Mouse (Mus musculus) embryonic facial prominence, embryonic 11.5 days (tissue): Measurements from ENCODE around the gene Fxr2. TPM values are rescaled to one million over a fixed set of nuclear protein-coding genes. Genes with fewer than 3 reads are reported as not detected.

ENCODE experiments used
- ATAC-seq: fragments of 200-750 bp; cut with Nextera tagmentation; replicated peaks from 2 replicates; pipeline ENCODE4 v1.8.0; 2017; ENCODE audit warnings: low read depth; ENCODE audit not compliant: insufficient number of reproducible peaks, low FRiP score, low TSS enrichment
- DNase-seq: peaks from one replicate; pipeline ENCODE4 v3.0.0-alpha.2; 2015; ENCODE audit warnings: low spot score
- H3K27ac ChIP-seq: fragments of 300-500 bp; sonication (generic); replicated peaks from 2 replicates; pipeline ENCODE4 v1.5.1; 2014; ENCODE audit warnings: mild to moderate bottlenecking, low read depth, low read length, control low read depth
- H3K27me3 ChIP-seq: fragments of 300-500 bp; sonication (generic); 2 replicates; pipeline ENCODE4 v1.6.1; 2014; ENCODE audit warnings: mild to moderate bottlenecking, low read length, moderate library complexity, mixed read lengths; ENCODE audit not compliant: control insufficient read depth, insufficient read depth
- H3K36me3 ChIP-seq: fragments of 300-500 bp; sonication (generic); replicated peaks from 2 replicates; pipeline ENCODE4 v1.6.1; 2014; ENCODE audit warnings: low read depth, mild to moderate bottlenecking, low read length, moderate library complexity, mixed read lengths; ENCODE audit not compliant: control insufficient read depth, insufficient read depth
- H3K4me1 ChIP-seq: fragments of 300-500 bp; sonication (generic); 2 replicates; pipeline ENCODE4 v1.6.1; 2014; ENCODE audit warnings: low read length, mixed read lengths; ENCODE audit not compliant: control insufficient read depth, insufficient read depth
- H3K4me2 ChIP-seq: fragments of 300-500 bp; sonication (generic); 2 replicates; pipeline ENCODE4 v1.6.1; 2014; ENCODE audit warnings: low read depth, mild to moderate bottlenecking, control low read depth, low read length, moderate library complexity
- H3K4me3 ChIP-seq: fragments of 300-500 bp; sonication (generic); 2 replicates; pipeline ENCODE4 v1.5.1; 2014; ENCODE audit warnings: low read depth, low read length, control low read depth
- H3K9ac ChIP-seq: fragments of 300-500 bp; sonication (generic); replicated peaks from 2 replicates; pipeline ENCODE4 v1.6.1; 2014; ENCODE audit warnings: mild to moderate bottlenecking, control low read depth, low read length
- H3K9me3 ChIP-seq: fragments of 300-500 bp; sonication (generic); replicated peaks from 2 replicates; pipeline ENCODE4 v1.6.1; 2016; ENCODE audit warnings: mild to moderate bottlenecking, low read length, inconsistent platforms, mixed read lengths; ENCODE audit not compliant: control insufficient read depth
- WGBS: fragments of 180-500 bp; shearing (Covaris S2); extraction: QIAGEN DNeasy Blood & Tissue Kit; methylation state at CpG from one replicate; pipeline ENCODE4 v1.1.7; 2014; 5-methylcytosine and 5-hydroxymethylcytosine counted together
- polyA plus RNA-seq: library from polyadenylated mRNA; unstranded; fragments of >200 nt; fragmentation: Nextera tagmentation; extraction: Ambion mirVana; gene quantifications from 2 replicates; pipeline ENCODE4 v1.2.1, GENCODE M21; 2014

Gene Fxr2
- polyA plus RNA-seq, 1 experiment from 2014 or later: 24.3 TPM

DNA sequence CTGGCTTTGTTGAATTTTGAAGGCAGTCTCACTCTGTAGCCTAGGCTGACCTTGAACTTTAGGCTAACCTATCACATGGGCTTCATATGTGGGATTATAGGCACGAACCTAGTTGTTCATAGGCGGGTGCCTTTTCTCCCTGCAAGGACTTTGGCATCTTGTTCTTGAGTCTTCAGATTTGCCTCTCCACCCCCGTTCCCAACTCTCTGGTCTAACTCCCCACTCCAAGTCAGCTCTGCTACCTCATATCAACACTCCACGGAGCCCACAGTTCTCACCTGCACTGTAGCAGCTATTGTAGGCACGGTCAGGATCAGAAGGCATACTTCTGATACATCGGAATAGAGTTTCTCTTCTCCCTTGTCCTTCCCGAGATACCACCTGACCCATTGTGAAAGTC, 50.8 kb downstream of the Fxr2 start:
- no peak overlapping the region for H3K4me3 ChIP-seq
- ATAC-seq: no peak
- H3K4me1 ChIP-seq: no peaks in the 10 kb centered on the region; the same call in 1 of the 2 replicates
- no peak overlapping the region for H3K4me2 ChIP-seq
- WGBS: 83% methylated on average over 7 of the region's 7 CpGs
- no peaks in the 10 kb centered on the region for H3K36me3 ChIP-seq
- DNase-seq: no peak
- no peaks in the 10 kb centered on the region for H3K27me3 ChIP-seq
- no peak overlapping the region for H3K27ac ChIP-seq
- H3K9ac ChIP-seq: no peak overlapping the region
- H3K9me3 ChIP-seq: no peaks in the 10 kb centered on the region

DNA sequence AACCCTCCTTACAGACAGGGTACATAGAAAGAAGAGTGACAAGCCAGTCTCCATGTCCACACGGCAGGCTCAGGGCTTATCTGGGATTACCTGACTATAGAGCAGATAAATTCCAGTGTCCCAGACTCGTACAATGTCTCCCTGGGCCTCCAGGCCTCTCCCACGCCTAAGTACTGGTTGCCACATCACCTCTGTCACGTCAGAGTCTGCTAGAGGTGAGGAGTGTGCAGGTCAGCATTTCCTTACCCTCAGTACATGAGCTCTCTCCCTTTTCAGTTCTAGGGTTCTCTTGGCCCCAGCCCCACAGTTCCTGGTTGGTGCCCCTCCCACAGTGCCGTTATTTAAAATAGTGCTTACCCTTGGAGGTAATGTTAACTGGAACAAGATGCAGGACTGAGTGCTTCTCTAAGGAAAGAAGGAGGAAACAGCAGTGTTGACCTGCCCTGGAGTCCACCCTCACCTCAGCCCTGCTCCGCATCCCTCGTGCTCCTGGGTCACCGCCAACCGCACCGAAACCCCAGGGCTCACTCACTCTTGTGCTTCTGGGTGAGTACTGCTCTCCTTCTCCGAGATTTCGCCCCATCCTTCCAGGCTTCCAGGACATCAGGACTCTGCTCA, 51.4 kb downstream of the Fxr2 start:
- ATAC-seq: no peak
- Histone ChIP-seq H3K4me2 (no peak overlapping the region), H3K9me3 (no peaks in the 10 kb centered on the region), H3K4me3 (no peak overlapping the region), H3K36me3 (no peaks in the 10 kb centered on the region), H3K27me3 (no peaks in the 10 kb centered on the region), H3K9ac (no peak overlapping the region), H3K27ac (no peak overlapping the region), H3K4me1 (no peaks in the 10 kb centered on the region; the same call in 1 of the 2 replicates)
- DNase-seq: no peak
- 75% methylated on average over 12 of the region's 12 CpGs for WGBS

DNA sequence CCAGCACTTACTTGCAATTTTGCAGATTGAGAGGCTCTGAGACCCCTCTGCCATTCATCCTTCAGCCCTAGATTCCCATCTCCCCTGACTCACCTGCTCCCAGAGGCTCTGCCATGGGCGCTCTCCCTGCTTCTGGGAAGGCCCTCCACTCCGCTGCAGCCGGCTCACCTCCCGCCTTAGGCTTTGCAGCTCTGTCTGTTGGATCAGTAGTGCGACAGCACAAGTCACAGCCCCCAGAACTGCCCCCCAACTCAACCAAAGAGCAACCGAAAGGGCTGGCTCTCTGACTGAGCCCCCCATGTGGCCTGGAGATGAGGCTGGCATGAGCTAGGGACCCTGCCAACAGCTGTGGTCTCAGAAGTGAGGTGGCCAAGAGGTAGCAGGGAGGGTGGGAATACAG, 52.1 kb downstream of the Fxr2 start:
- ATAC-seq: no peak
- H3K4me3 ChIP-seq: no peak overlapping the region
- WGBS: 80% methylated on average over 6 of the region's 6 CpGs
- no peaks in the 10 kb centered on the region; the same call in 1 of the 2 replicates for H3K4me1 ChIP-seq
- no peak for DNase-seq
- no peak overlapping the region for H3K4me2 ChIP-seq
- no peaks in the 10 kb centered on the region for H3K27me3 ChIP-seq
- no peaks in the 10 kb centered on the region for H3K36me3 ChIP-seq
- H3K9me3 ChIP-seq: no peaks in the 10 kb centered on the region
- H3K9ac ChIP-seq: no peak overlapping the region
- H3K27ac ChIP-seq: no peak overlapping the region

DNA sequence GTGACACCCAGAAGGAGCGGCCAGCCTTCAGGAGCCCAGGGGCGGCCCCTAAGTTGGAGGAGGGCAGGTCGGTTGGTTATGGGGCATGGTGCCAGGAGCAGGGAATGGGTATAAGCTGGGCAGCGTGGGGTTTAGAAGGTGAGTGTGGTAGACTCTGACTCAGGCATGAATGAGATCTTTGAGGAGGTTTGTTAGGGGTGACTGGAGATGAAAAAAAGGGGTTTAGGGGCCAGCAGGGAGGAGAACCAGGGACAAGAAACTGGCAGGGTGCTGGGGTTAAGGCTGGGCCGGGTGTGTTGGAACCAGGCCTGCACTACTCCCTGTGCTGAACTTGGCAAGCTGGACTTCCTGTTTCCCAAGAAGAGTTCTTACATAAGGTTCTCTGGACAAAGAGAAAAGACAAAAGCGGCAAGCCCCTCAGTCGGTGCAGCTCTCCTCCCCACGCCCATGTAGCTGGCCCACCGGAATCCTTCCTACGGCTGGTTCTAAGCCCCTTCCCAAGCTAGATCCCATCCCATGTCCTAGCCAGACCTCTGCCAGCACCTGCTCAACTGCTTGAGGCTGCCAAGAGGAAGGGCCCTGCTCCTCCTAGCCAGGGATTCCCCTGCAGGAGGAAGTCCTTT, 52.8 kb downstream of the Fxr2 start, which contains the start of gene Tnfsf13:
Gene Tnfsf13 (minus strand): TSS at position 259 of the 623 bp plus-strand sequence.
- Histone ChIP-seq H3K9ac (0 out of 2 replicates have a peak within 1 kb of the TSS, but pooled peaks have one; percentile 14), H3K27ac (no peak within 1 kb of the TSS), H3K27me3 (no peaks in the 10 kb centered on the region), H3K9me3 (no peaks in the 10 kb centered on the region), H3K4me1 (no peaks in the 10 kb centered on the region), H3K4me2 (no peak within 1 kb of the TSS), H3K4me3 (no peak within 1 kb of the TSS), H3K36me3 (no peaks in the 10 kb centered on the region)
- no peak for DNase-seq
- ATAC-seq: no peak
- 74% methylated on average over 10 of the region's 10 CpGs for WGBS

DNA sequence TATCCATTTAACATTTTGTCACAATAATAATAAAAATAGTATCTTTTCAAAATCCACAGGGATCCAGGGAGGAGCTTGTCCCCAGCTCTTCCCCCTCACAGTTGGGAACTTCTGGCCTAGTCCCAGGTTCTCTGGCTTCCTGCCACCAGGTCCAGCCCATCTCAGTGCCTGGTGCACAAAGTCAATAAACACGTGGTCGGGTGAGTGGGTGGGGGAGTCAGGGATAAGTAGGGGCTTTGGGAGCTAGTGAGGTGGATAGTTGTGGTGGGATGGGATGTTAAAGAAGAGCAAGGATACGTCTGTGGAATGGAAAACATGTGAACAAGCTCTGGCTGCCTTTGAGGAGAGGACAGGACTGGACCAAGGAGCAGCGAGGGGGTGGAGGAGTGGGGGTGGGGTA, 53.6 kb downstream of the Fxr2 start:
- no peak overlapping the region for H3K4me2 ChIP-seq
- 18% methylated on average over 4 of the region's 4 CpGs for WGBS
- no peak overlapping the region for H3K27ac ChIP-seq
- H3K4me3 ChIP-seq: no peak overlapping the region
- H3K27me3 ChIP-seq: no peaks in the 10 kb centered on the region
- no peaks in the 10 kb centered on the region for H3K9me3 ChIP-seq
- ATAC-seq: no peak
- H3K36me3 ChIP-seq: no peaks in the 10 kb centered on the region
- no peak overlapping the region for H3K9ac ChIP-seq
- no peaks in the 10 kb centered on the region for H3K4me1 ChIP-seq
- no peak for DNase-seq

DNA sequence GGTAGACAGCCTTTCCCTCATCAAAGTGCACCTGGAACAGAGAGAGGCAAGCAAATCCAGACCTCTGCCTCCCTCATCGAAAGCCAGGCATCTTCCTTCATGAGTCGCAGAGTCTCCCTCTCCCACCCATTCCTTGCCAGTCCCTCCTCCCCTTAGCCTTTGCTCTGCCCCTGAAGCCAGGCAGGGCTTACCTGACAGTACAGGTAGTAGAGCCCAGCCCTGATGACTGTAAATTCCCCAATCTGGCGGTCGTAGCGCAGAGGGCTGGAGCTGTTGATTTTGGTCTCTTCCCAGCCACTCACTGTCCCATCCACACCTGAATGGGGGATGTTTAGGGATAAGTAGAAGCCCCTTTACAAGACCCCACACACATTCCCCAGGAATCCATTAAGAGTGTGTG, 54.3 kb downstream of the Fxr2 start:
- ATAC-seq (no peak), DNase-seq (no peak)
- no peaks in the 10 kb centered on the region for H3K4me1 ChIP-seq
- no peak overlapping the region for H3K4me3 ChIP-seq
- H3K27me3 ChIP-seq: no peaks in the 10 kb centered on the region
- H3K27ac ChIP-seq: no peak overlapping the region
- peak overlapping the region; percentile 14; the same call in 1 of the 2 replicates for H3K9ac ChIP-seq
- no peaks in the 10 kb centered on the region for H3K36me3 ChIP-seq
- WGBS: 55% methylated on average over 5 of the region's 5 CpGs
- no peaks in the 10 kb centered on the region for H3K9me3 ChIP-seq
- no peak overlapping the region for H3K4me2 ChIP-seq

DNA sequence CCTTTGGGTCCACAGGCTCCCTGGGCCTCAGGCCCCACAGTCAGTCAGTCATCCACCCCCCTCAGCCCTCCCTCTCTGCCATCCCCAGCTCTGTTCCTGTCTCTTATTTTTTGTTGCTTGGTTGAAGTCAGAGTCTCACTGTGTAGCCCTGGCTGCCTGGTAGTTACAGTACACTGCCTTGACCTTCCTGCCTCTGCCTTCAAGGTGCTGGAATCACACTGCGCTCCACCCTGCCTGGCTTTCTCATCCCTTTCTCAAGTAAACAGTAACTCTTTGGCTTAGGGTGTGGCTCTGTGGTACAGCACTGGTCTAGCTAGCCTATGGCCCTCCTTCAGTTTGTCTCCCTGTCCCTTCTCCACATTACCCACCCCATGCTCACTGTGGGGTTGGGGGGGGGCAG, 57.1 kb downstream of the Fxr2 start:
- Histone ChIP-seq H3K27me3 (no peaks in the 10 kb centered on the region), H3K4me1 (no peaks in the 10 kb centered on the region), H3K4me3 (no peak overlapping the region), H3K27ac (no peak overlapping the region), H3K4me2 (no peak overlapping the region), H3K36me3 (no peaks in the 10 kb centered on the region), H3K9me3 (no peaks in the 10 kb centered on the region), H3K9ac (no peak overlapping the region)
- WGBS: 88% methylated on average over 1 of the region's 1 CpGs
- ATAC-seq (0 out of 2 replicates have a peak, but pooled peaks have one; percentile 12), DNase-seq (no peak)

DNA sequence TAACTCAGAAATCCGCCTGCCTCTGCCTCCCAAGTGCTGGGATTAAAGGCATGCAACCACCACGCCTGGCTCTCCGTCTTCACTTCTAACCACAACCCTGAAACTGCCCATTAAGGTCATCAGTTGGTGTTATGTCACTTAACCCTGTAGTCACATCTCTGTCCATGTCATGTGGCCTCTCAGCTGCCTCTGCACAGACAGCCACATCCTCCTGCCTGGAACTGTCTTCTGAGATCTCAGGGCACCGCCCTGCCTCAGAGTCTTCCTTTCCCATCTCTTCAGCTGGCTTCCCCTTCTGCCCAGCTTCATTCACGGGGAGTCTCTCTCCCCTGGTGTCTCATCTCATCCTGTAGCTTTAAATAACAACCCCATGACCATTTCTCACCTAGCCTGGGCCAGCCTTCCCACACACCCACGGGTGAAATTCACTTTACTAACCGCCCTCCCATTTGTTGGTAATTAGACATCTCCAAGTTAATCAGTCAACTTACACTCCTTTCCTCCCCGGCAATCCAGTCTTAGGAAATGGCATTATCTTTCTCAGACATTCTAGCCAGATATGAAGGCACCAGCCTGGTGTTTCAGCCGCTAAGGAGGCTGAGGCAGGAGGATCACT, 59.5 kb downstream of the Fxr2 start:
- Histone ChIP-seq H3K4me1 (peaks cover 3% of the 10 kb centered on the region; the same call in 1 of the 2 replicates), H3K9ac (no peak overlapping the region), H3K9me3 (no peaks in the 10 kb centered on the region), H3K4me3 (no peak overlapping the region), H3K27ac (no peak overlapping the region), H3K4me2 (no peak overlapping the region), H3K27me3 (no peaks in the 10 kb centered on the region), H3K36me3 (no peaks in the 10 kb centered on the region)
- no peak for ATAC-seq
- no peak for DNase-seq
- WGBS: 78% methylated on average over 9 of the region's 9 CpGs
